8 mouse cellular contexts compared by ENCODE assay signal in the genomic region with DNA sequence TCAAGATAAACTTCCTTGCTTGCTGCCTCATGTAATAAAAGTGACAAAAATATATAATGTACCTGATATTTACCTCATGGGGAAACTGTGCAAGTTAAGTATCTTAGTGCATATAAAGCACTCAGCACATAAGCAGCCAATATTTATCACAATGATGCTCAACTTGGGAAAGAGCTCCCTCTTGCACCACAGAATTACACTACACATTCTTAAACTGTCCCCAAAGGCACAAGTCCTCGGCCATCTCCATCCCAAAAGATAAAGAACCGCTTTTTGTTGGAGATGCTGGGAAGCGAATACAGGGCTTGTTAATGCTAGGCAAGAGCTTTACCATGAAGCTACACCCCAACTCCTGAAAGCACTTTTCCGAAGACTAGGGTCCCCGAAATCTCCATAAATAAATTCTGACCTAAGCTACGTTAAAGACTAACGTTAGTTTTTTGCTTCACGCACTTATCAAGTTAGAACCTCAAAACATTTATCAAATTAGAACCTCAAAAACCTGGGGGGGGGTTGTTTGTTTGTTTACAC. TPM values are rescaled to one million over a fixed set of nuclear protein-coding genes. Genes with fewer than 3 reads are reported as not detected.
DNase-seq lines count a peak whose midpoint lies in the region; ATAC-seq lines count a peak whose summit lies in the region.

No protein-coding gene starts in this region.

- DNase-seq in cerebellum, adult 9-11 months, result peak; percentile 24
- DNase-seq in cerebellum, adult 8-10 months, result no peak
- peak; percentile 70 for DNase-seq in CD4-positive, CD25-positive, alpha-beta regulatory T cell, adult 2 months (ENCODE audit: low read depth, low spot score)
- DNase-seq in urinary bladder, postnatal 14 days (ENCODE audit: low spot score), result no peak
- DNase-seq in adrenal gland, adult 8-10 months, result no peak

- H3K9ac ChIP-seq in embryonic facial prominence, embryonic 13.5 days, result peak overlapping the region; percentile 98
- H3K9ac ChIP-seq in hindbrain, embryonic 16.5 days (ENCODE audit: low read depth, low read length), result peak overlapping the region; percentile 98
- peak overlapping the region; percentile 98 for H3K9ac ChIP-seq in midbrain, embryonic 13.5 days (replicated peaks)

- ATAC-seq in embryonic facial prominence, embryonic 13.5 days (ENCODE audit: insufficient number of reproducible peaks, insufficient read depth, low FRiP score, low TSS enrichment, low read depth), result no peak
- no peak for ATAC-seq in hindbrain, embryonic 16.5 days
- no peak for ATAC-seq in midbrain, embryonic 13.5 days

- under 1% methylated on average over 8 of the region's 8 CpGs for WGBS in embryonic facial prominence, embryonic 13.5 days
- WGBS in hindbrain, embryonic 16.5 days, result under 1% methylated on average over 8 of the region's 8 CpGs
- WGBS in midbrain, embryonic 13.5 days, result 3% methylated on average over 8 of the region's 8 CpGs

- peak overlapping the region; percentile 90 for H3K4me2 ChIP-seq in embryonic facial prominence, embryonic 13.5 days
- peak overlapping the region; percentile 93 for H3K4me2 ChIP-seq in hindbrain, embryonic 16.5 days (ENCODE audit: low read length)
- peak overlapping the region; percentile 97 for H3K4me2 ChIP-seq in midbrain, embryonic 13.5 days (replicated peaks)

- H3K4me3 ChIP-seq in embryonic facial prominence, embryonic 13.5 days, result peak overlapping the region; percentile 87
- H3K4me3 ChIP-seq in hindbrain, embryonic 16.5 days (ENCODE audit: low read length), result peak overlapping the region; percentile 95
- H3K4me3 ChIP-seq in midbrain, embryonic 13.5 days (replicated peaks), result peak overlapping the region; percentile 97

- H3K36me3 ChIP-seq in embryonic facial prominence, embryonic 13.5 days, result peaks cover 12% of the 10 kb centered on the region
- H3K36me3 ChIP-seq in hindbrain, embryonic 16.5 days (ENCODE audit: control insufficient read depth, insufficient read depth, low read length), result 0 out of 2 replicates have a peak, but pooled peaks cover 3% of the 10 kb centered on the region
- peaks cover 8% of the 10 kb centered on the region for H3K36me3 ChIP-seq in midbrain, embryonic 13.5 days

- H3K9me3 ChIP-seq in embryonic facial prominence, embryonic 13.5 days, result no peaks in the 10 kb centered on the region
- H3K9me3 ChIP-seq in hindbrain, embryonic 16.5 days (ENCODE audit: control insufficient read depth, low read length), result no peaks in the 10 kb centered on the region
- no peaks in the 10 kb centered on the region for H3K9me3 ChIP-seq in midbrain, embryonic 13.5 days

- peak overlapping the region; percentile 98 for H3K27ac ChIP-seq in embryonic facial prominence, embryonic 13.5 days
- H3K27ac ChIP-seq in hindbrain, embryonic 16.5 days (ENCODE audit: low read depth, low read length), result no peak overlapping the region; the same call in 1 of the 2 replicates
- H3K27ac ChIP-seq in midbrain, embryonic 13.5 days, result peak overlapping the region; percentile 55; the same call in 1 of the 2 replicates

- H3K27me3 ChIP-seq in embryonic facial prominence, embryonic 13.5 days, result no peaks in the 10 kb centered on the region
- H3K27me3 ChIP-seq in hindbrain, embryonic 16.5 days (replicated peaks; ENCODE audit: control insufficient read depth, insufficient read depth, low read length), result no peaks in the 10 kb centered on the region
- no peaks in the 10 kb centered on the region for H3K27me3 ChIP-seq in midbrain, embryonic 13.5 days

- peaks cover 26% of the 10 kb centered on the region for H3K4me1 ChIP-seq in embryonic facial prominence, embryonic 13.5 days
- peaks cover 32% of the 10 kb centered on the region for H3K4me1 ChIP-seq in hindbrain, embryonic 16.5 days (ENCODE audit: control insufficient read depth, insufficient read depth, low read depth, low read length)
- peaks cover 36% of the 10 kb centered on the region for H3K4me1 ChIP-seq in midbrain, embryonic 13.5 days (replicated peaks)

RNA-seq across cellular contexts. Expression of a gene that starts 0.7 kb away (rescaled TPM):
- 479 and 566 TPM in 2 replicates for polyA plus RNA-seq in embryonic facial prominence, embryonic 13.5 days (2015; fragmentation: Nextera tagmentation; extraction: Ambion mirVana)
- 427 and 492 TPM in 2 replicates for polyA plus RNA-seq in hindbrain, embryonic 16.5 days (2015; fragmentation: Nextera tagmentation; extraction: Ambion mirVana)
- polyA plus RNA-seq in midbrain, embryonic 13.5 days (2015; fragmentation: Nextera tagmentation; extraction: Ambion mirVana), result 434 and 439 TPM in 2 replicates
- total RNA-seq in adrenal gland, adult 8-10 months (2022), result 100 to 1,000 TPM; 390 to 507 (median 480) TPM

RNA-seq across cellular contexts. Expression of a gene that starts 0.9 kb away (rescaled TPM):
- 78.3 and 80.8 TPM in 2 replicates for polyA plus RNA-seq in embryonic facial prominence, embryonic 13.5 days (2015; fragmentation: Nextera tagmentation; extraction: Ambion mirVana)
- 72.1 and 78.4 TPM in 2 replicates for polyA plus RNA-seq in hindbrain, embryonic 16.5 days (2015; fragmentation: Nextera tagmentation; extraction: Ambion mirVana)
- polyA plus RNA-seq in midbrain, embryonic 13.5 days (2015; fragmentation: Nextera tagmentation; extraction: Ambion mirVana), result 62.1 and 67.1 TPM in 2 replicates
- 10 to 100 TPM; 58.2 to 84.0 (median 64.9) TPM for total RNA-seq in adrenal gland, adult 8-10 months (2022)

RNA-seq across cellular contexts. Expression of a gene that starts 20.5 kb away (rescaled TPM):
- polyA plus RNA-seq in embryonic facial prominence, embryonic 13.5 days (2015; fragmentation: Nextera tagmentation; extraction: Ambion mirVana), result 20.6 and 24.4 TPM in 2 replicates
- polyA plus RNA-seq in hindbrain, embryonic 16.5 days (2015; fragmentation: Nextera tagmentation; extraction: Ambion mirVana), result 11.9 and 12.1 TPM in 2 replicates
- polyA plus RNA-seq in midbrain, embryonic 13.5 days (2015; fragmentation: Nextera tagmentation; extraction: Ambion mirVana), result 17.5 and 17.9 TPM in 2 replicates
- total RNA-seq in adrenal gland, adult 8-10 months (2022), result 10 to 100 TPM; 30.5 to 41.1 (median 34.8) TPM

RNA-seq across cellular contexts. Expression of a gene that starts 49.3 kb away (rescaled TPM):
- polyA plus RNA-seq in embryonic facial prominence, embryonic 13.5 days (2015; fragmentation: Nextera tagmentation; extraction: Ambion mirVana), result 33.6 and 37.6 TPM in 2 replicates
- 7.6 and 9.1 TPM in 2 replicates for polyA plus RNA-seq in hindbrain, embryonic 16.5 days (2015; fragmentation: Nextera tagmentation; extraction: Ambion mirVana)
- 18.8 and 19.4 TPM in 2 replicates for polyA plus RNA-seq in midbrain, embryonic 13.5 days (2015; fragmentation: Nextera tagmentation; extraction: Ambion mirVana)
- total RNA-seq in adrenal gland, adult 8-10 months (2022), result 1 to 10 TPM; 1.0 to 1.4 (median 1.2) TPM

RNA-seq across cellular contexts. Expression of a gene that starts 49.4 kb away (rescaled TPM):
- polyA plus RNA-seq in embryonic facial prominence, embryonic 13.5 days (2015; fragmentation: Nextera tagmentation; extraction: Ambion mirVana), result 64.4 and 65.3 TPM in 2 replicates
- polyA plus RNA-seq in hindbrain, embryonic 16.5 days (2015; fragmentation: Nextera tagmentation; extraction: Ambion mirVana), result 68.2 and 72.1 TPM in 2 replicates
- 51.8 and 56.9 TPM in 2 replicates for polyA plus RNA-seq in midbrain, embryonic 13.5 days (2015; fragmentation: Nextera tagmentation; extraction: Ambion mirVana)
- 10 to 100 TPM; 58.5 to 69.6 (median 62.9) TPM for total RNA-seq in adrenal gland, adult 8-10 months (2022)

Comparison
In these comparisons a context has a peak if more than half of its experiments do, and no peak if none do; other contexts are left out.
1. DNase-seq: peak in cerebellum, adult 9-11 months (single experiment) and CD4-positive, CD25-positive, alpha-beta regulatory T cell, adult 2 months (single experiment); none in cerebellum, adult 8-10 months (single experiment), urinary bladder, postnatal 14 days (single experiment) and adrenal gland, adult 8-10 months (single experiment).
2. Peak in every context shown above with its lines, with median percentiles within 50 percentile points of each other: H3K4me2 ChIP-seq, H3K4me3 ChIP-seq and H3K9ac ChIP-seq.